Mouse (Mus musculus): ENCODE measurements around the gene Rpl37a. TPM values are rescaled to one million over a fixed set of nuclear protein-coding genes. Genes with fewer than 3 reads are reported as not detected.

Rpl37a gene
- total RNA-seq, 1 experiment from 2014 or later: 404 TPM

GRCm38 (mm10) chr1:72730126-72730525 lies 19.0 kb downstream of the Rpl37a start:
- ATAC-seq (ENCODE audit: extremely low read depth, insufficient number of reproducible peaks, low FRiP score, poor library complexity, severe bottlenecking): no peak

GRCm38 (mm10) chr1:72733191-72733691 lies 22.2 kb downstream of the Rpl37a start:
- ATAC-seq (ENCODE audit: extremely low read depth, insufficient number of reproducible peaks, low FRiP score, poor library complexity, severe bottlenecking): no peak

GRCm38 (mm10) chr1:72736397-72737125 lies 25.5 kb downstream of the Rpl37a start:
- ATAC-seq (ENCODE audit: extremely low read depth, insufficient number of reproducible peaks, low FRiP score, poor library complexity, severe bottlenecking): no peak

GRCm38 (mm10) chr1:72738946-72739680 lies 28.0 kb downstream of the Rpl37a start:
- no peak for ATAC-seq (ENCODE audit: extremely low read depth, insufficient number of reproducible peaks, low FRiP score, poor library complexity, severe bottlenecking)

GRCm38 (mm10) chr1:72739681-72740063 lies 28.6 kb downstream of the Rpl37a start:
- no peak for ATAC-seq (ENCODE audit: extremely low read depth, insufficient number of reproducible peaks, low FRiP score, poor library complexity, severe bottlenecking)

GRCm38 (mm10) chr1:72741406-72741805 lies 30.3 kb downstream of the Rpl37a start:
- no peak for ATAC-seq (ENCODE audit: extremely low read depth, insufficient number of reproducible peaks, low FRiP score, poor library complexity, severe bottlenecking)

GRCm38 (mm10) chr1:72744816-72745506 lies 33.9 kb downstream of the Rpl37a start:
- no peak for ATAC-seq (ENCODE audit: extremely low read depth, insufficient number of reproducible peaks, low FRiP score, poor library complexity, severe bottlenecking)

GRCm38 (mm10) chr1:72746382-72746781 lies 35.3 kb downstream of the Rpl37a start:
- ATAC-seq (ENCODE audit: extremely low read depth, insufficient number of reproducible peaks, low FRiP score, poor library complexity, severe bottlenecking): no peak

- no peak for ATAC-seq (ENCODE audit: extremely low read depth, insufficient number of reproducible peaks, low FRiP score, poor library complexity, severe bottlenecking)
These were observed 40.3 kb downstream of the Rpl37a start for GRCm38 (mm10) chr1:72751371-72751781.

GRCm38 (mm10) chr1:72753211-72753610 lies 42.1 kb downstream of the Rpl37a start:
- ATAC-seq (ENCODE audit: extremely low read depth, insufficient number of reproducible peaks, low FRiP score, poor library complexity, severe bottlenecking): no peak

- ATAC-seq (ENCODE audit: extremely low read depth, insufficient number of reproducible peaks, low FRiP score, poor library complexity, severe bottlenecking): no peak
These were observed 44.1 kb downstream of the Rpl37a start for GRCm38 (mm10) chr1:72755227-72755626.

GRCm38 (mm10) chr1:72755801-72756200 lies 44.7 kb downstream of the Rpl37a start:
- no peak for ATAC-seq (ENCODE audit: extremely low read depth, insufficient number of reproducible peaks, low FRiP score, poor library complexity, severe bottlenecking)

- no peak for ATAC-seq (ENCODE audit: extremely low read depth, insufficient number of reproducible peaks, low FRiP score, poor library complexity, severe bottlenecking)
These were observed 48.7 kb downstream of the Rpl37a start for GRCm38 (mm10) chr1:72759758-72760157.

Other genes starting within 250 kb of the Rpl37a start
- not detected in 2 replicates for gene March4, start 174.4 kb upstream of the Rpl37a start, total RNA-seq (2017)
- gene Smarcal1, start 128.0 kb upstream of the Rpl37a start, total RNA-seq (2017): 18.7 and 20.3 TPM in 2 replicates
- not detected in 2 replicates for gene Ankar, start 10.7 kb upstream of the Rpl37a start, total RNA-seq (2017)
- not detected in 2 replicates for gene Igfbp2, start 113.2 kb downstream of the Rpl37a start, total RNA-seq (2017)
- 0.23 TPM in 1 of 2 replicates, not detected in the other for gene Igfbp5, start 163.6 kb downstream of the Rpl37a start, total RNA-seq (2017)